Mouse (Mus musculus) right cerebral cortex, postnatal 10 days (tissue): Measurements from ENCODE around the gene 4931406P16Rik.

ENCODE experiments used
- DNase-seq, 2 experiments: peaks; one replicate each; pipeline ENCODE4 v3.0.0; 2021; ENCODE audit warnings: low spot score in 2 of 2

The 4931406P16Rik gene

DNA sequence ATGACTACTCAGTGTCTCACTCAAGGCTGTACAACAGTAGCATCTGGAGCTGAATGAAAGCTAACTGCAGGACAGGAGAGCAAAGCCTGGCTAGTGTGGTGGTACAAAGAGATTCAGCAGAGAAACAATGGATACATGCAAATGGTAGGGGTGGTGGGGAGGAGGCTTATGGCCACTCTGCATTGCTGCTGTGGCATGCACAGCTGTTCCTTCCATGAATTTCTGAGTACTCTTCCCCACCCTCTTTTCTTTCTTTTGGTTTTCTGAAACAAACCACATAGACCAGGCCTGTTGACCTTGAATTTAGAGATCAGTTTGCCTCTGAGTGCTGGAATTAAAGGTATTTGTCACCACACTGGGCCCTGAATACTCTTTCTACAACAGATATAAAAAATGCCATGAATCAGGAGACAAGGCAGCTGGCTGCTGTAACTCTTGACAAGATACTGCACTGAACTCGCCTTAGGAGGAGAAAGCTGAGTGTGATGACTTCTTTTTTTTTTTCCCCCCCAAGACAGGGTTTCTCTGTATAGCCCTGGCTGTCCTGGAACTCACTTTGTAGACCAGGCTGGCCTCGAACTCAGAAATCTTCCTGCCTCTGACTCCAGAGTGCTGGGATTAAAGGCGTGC, 66.4 kb downstream of the 4931406P16Rik start:
- no peak for DNase-seq

DNA sequence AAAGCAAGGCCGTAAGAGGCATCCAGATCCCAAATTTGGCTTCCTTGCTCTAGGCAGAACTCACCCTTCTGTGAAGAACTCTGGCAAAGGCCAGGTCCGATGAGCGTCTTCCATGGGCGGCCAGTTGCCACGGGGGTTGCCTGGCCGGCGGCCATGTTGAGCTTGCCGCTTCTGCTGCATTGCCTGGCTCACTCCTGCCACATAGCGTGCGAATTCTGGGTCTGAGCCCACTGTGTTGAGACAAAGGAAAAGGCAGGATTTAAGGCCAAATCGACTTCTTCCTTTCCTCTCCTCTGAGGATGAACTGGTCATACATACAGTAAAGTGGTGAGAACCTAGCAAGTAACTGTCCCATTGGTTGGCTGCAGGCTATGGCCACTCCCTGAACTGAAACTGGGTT, 71.2 kb downstream of the 4931406P16Rik start:
- DNase-seq: peak in 1 of 2 experiments; percentile 50

DNA sequence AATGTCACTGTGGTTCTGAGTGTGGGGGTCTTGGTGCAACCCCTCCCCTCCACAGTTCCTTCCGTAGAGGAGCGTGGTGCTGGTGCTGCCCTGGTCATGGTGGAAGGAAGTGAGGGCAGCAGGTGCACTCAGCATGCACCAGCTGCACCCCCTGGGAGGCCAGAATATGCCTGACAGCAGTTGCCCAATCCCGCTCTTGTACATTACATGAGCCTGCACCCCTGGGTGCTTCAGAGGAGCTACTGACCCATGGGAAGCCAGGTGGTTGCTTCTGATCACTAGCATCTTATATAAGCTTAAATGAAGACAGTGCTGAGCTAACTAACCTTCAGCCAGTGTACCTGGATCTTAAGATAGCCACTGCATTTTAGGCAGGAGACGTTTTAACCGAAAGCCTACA, 75.3 kb downstream of the 4931406P16Rik start:
- no peak for DNase-seq

DNA sequence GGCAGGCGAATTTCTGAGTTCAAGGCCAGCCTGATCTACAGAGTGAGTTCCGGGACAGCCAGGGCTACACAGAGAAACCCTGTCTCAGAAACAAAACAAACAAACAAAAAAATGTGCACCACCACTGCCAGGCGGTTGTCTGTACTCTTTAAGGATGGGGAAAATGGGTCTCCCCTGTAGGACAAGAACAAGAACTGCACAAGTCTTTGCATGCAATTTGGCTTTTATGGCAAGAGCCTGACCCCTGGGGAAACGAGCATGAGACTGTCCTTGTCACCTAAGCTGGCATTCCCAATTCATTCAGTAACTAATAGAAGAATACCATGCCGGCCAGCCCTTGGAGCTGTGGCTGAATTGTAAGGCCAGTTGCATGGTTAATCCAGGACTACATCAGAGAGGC, 77.7 kb downstream of the 4931406P16Rik start:
- no peak for DNase-seq

DNA sequence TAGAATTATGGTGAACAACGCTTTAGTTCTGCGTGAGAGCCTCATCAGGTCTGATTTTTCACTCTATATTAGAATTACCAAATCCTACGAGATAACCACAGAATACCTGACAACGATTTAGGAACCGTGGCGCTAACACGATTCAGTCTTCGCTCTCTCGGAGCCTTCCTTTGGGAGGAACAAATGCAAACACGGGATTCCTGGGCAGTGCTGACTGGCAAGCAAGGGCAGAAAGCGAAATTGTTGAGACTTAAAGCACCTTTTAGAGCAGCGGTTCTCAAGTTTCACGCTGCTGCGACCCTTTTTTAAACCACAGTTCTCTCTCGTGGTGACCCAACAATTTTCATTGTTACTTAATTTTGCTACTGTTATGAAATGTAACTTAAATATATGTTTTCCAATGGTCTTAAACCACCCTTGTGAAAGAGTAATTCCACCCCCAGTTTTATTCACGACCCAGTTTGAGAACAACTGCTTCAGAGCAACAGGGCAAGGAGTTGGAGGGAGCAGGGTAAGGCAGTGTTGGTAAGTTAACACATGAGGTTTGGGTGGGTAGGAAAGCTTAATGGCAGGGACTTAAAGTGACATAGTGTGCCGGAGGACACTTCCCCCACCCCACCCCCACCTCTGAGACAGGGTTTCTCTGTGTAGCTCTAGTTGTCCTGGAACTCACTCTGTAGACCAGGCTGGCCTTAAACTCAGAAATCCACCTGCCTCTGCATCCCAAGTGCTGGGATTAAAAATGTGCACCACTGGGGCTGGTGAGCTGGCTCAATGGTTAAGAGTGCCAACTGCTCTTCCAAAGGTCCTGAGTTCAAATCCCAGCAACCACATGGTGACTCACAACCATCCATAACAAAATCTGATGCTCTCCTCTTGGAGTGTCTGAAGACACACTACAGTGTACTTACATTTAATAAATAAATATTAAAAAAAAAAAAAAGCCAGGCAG, 78.5 kb downstream of the 4931406P16Rik start:
- DNase-seq: no peak

DNA sequence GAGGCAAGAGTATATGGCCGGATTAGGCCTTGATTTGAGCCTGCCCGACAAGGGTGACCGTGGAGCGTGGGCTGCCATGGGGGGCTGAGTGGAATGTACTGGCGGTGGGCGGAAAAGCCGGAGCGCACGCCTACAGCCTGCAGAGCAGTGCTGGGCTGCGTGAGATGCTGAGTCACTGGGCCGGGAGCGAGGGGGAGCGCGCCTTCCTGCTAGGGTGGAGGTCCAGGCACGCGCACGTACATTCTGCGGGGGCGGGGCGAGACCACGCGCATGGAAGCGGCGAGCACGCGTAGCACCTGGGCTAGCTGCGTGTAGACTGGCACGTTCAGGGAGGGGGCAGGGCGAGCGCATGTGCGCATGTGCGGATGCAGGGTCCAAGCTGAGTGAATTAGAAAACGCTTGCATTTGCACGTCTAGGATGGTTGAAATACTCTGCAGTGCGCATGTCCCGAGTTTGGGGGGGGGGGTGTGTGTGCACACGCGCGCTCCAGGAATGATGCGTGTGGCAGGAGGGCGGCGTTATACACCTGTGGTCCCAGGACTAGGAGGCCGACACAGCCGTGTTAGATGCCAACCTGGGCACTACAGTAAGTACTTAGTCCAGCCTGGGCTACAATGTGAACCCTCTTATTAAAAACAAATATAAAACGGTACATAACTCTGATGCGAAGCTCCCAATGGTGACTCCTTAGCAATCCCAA, 79.3 kb downstream of the 4931406P16Rik start:
- peak; percentile 100 for DNase-seq

DNA sequence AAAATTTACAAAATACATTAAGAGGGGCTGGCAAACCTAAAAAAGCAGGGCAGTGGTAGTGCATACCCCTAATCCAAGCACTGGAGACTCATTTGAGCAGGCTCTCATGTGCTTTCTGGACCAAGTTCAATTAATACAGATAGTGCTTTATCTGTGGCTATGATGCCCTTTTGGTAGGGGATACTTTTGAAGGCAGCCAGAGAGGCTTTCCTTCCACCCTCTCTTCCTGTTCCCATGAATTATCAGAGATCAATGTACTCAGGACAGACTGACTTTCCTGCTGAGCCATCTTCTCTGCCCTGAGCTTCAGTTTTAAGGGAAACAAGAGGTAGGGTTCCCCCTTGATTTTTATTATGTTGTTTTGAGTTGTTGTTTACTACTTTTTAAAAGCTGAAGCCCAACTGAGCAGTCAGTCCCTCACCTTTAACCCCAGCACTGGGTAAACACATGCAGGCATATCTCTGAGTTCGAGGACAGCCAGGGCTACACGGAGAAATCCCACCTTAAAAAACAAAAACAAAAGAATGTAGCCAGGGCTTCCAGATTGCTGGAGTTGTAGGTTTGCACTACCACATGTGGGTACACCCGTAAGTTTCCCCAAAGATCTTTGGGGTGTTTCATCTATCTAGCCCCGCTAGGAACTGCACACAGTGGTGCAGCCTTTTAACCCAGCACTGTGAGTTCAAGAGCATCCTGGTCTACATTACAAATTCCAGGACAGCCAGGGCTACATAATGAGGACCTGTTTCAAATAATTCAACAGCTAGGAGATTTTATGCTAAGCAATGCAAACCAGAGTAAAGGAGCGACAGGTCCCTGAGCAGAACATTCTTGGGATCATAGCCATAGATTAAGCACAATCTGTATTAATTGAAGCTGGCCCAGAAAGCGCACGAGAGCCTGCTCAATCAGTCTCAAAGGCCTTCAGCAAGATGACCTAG, 80.3 kb downstream of the 4931406P16Rik start:
- no peak for DNase-seq

DNA sequence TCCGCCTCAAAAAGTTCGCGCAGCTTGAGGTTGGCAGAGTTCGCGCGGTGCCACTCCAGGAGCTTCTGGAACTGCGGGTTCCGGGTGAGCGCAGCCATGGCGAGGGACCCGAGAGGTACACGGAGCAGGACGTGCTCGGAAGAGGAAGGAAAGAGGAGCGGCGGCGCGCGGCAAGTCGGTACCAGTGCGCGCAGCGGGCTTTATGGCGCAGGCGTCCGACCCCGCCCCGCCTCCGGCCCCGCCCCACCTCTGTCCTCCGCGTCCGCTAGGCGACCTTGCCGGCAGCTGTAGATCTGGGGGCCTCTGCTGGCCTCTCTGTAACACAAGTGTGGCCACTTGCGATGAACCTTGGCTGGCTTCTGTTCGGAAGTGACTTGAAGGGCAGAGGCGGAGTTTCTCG, 83.2 kb downstream of the 4931406P16Rik start, which contains the start of gene Gpi1:
Gene Gpi1 (minus strand): TSS at position 221 of the 400 bp plus-strand sequence.
- DNase-seq: peak; percentile 88 to 89

DNA sequence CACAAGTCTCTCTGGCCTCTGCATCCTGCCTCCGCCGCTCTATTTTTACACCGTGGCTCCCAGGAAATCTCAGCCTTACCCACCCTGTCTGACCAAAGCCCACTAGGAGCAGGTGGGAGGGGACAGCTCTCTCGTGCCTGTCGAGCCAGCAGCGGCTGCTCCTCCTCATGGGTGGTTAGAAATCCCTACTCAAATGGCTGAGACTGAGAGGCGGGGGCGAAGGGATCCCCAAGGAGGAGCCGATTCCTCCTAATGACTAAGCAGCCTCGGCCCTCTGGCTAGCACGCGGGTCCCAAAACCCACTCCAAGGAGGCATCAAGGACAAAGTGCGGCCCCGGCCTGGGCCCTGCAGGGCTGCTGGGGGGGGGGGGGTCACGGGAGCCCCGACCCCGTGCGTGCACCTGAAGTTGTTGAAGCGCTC, 83.7 kb downstream of the 4931406P16Rik start:
- DNase-seq: peak; percentile 74 to 77

DNA sequence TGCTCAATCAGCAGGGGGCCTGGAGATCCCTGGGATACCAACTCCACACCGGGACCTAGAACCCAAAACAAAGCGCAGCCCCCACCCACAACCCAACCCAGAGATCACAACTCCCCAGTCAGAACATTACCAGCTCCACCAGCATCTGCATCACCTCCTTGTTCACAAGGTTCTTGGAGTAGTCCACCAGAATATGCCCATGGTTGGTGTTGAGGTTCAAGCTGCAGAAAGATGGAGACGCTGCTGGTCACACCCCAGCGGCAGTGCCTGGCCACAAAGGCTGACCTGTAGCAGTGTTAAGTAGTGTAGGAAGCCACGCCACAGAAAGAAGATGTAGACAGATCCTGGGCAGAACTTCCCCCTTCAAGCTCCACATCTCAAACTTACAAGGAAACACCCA, 84.2 kb downstream of the 4931406P16Rik start:
- DNase-seq: no peak

DNA sequence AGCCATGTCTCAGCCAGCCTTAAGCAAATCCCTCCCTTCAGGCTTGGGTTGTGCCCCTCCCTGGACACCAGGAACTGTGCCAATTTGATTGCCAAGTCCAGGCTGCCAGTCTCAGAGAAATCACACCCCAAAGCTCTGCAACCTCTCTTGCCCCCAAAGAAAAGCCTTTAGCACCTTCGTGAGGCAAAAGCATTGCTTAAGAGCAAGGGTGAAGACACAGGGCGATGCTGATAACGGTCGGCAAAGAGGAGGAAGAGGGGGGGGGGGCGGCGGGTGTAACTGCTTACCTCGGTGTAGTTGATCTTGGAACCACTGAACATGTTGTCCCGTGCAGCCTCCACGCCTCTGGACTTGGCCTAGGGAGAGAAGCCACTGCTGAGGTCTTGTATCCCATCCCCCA, 84.7 kb downstream of the 4931406P16Rik start:
- no peak for DNase-seq

DNA sequence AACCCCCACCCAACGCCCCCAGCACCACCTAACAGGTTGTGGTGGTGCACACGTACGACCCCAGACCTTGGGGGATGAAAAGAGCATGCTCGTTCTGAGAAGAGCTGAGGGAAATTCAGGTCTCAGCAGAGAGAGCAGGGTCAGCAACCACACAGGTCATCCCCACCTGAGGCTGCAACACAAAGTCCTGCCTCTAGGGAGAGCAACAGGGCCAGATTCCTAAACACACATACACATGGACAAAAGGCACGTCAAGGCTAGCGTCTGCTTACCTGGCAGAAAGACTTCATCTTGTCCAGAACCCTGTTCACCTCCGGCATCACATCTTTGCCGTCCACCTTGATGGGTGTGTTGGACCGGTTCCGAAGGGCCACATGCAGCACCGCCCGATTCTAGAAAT, 86.5 kb downstream of the 4931406P16Rik start:
- peak in 1 of 2 experiments; percentile 22 for DNase-seq

DNA sequence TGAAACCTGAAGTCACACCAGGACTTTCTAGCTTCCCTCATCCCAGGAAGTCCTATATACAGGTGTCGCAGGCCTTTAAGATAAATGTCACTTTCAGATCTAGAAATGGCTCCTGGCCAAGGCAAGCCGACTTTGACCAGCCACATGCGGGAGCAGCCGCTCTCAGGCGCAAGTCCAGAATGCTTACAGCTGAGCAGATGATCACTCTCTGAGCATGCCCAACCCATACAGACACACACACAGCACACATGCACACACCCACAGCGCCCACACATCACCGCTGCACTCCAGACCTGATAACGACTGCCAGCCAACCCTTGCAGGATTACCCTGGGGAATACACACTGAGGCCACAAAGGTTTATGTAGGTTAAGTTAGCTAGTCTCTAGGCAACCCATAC, 87.3 kb downstream of the 4931406P16Rik start:
- peak in 1 of 2 experiments; percentile 56 for DNase-seq

DNA sequence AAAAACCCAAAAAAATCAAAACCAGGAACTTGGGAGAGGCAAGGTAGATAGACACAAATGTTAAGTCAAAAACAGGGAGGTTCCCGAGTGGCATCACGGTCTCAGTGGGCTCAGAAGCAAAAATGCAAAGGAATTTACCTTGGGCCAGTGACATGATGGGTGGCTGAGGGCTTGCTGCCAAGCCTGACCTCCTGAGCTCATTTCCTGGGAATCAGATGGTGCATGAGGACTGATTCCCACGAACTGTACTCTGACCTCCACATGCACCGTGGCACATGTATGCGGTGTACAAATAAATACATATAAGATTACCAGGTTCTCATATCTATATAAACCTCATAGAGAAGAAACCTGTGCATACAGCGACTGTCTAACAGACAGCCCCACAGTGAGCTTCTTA, 89.0 kb downstream of the 4931406P16Rik start:
- DNase-seq: no peak

DNA sequence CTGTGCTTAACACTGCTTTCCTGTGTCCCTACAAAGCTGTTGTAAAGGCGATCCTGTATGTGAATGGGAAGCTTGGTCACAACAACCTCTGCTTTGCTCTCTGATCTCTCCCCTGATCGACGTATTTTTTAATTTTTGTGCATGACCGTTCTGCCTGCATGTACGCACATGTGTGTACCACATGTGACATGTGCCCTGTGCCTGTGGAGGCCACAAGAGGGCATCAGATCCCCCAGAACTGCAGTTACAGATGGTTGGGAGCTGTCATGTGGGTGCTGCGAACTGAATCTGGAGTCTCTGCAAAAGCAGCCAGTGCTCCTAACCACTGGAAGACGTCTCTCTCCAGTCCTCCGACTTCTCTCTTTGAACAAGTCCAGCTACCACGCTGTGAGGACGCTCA, 91.0 kb downstream of the 4931406P16Rik start:
- no peak for DNase-seq

DNA sequence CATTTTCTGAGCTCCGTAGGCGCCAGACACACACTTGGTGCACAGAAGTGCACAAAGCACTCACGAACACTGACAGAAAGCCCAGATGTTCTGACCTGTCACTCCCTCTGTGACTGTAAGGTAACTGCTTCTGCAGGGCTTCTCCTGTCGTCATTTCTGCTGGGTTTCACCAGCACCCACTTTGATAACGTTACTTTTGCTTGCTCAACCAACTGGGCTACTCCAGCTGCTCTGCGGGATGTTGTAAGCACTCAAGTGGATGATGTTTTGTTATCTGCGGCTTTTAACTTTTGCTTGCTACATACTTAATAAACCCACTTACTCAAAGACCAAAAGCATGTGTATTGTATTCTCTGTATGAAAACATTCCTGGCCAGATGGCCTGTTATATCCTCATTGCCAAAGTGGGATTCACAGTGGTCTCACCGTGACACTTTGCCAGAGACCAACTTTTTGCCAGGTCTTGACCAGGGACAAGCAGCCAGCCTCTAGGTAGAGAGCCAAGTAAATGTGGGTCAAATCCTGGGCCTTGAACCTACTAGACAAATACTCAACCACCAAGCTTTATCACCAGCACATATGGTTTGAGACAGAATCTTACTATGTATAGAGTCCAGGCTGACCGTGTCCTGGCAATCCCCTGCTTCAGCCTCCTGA, 91.6 kb downstream of the 4931406P16Rik start:
- DNase-seq: no peak

DNA sequence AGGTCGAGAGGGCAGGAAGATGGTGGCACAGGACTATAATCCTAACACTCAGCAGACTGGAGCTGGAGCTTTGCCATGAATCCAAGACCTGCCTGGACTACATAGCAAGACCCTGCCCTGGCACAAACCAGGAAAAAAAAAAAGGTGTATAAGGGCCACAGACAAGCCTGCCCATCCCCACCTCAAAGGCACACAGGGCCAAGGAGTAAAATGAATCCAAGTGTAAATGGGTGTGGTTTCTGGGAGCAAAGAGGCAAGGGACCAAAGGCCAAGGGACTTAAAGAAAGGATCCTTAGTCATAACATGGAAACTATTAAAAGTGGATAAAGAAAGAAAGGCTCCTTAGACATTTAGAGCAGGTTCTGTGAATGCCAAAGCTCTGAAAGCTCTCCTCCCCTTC, 94.9 kb downstream of the 4931406P16Rik start:
- no peak for DNase-seq

DNA sequence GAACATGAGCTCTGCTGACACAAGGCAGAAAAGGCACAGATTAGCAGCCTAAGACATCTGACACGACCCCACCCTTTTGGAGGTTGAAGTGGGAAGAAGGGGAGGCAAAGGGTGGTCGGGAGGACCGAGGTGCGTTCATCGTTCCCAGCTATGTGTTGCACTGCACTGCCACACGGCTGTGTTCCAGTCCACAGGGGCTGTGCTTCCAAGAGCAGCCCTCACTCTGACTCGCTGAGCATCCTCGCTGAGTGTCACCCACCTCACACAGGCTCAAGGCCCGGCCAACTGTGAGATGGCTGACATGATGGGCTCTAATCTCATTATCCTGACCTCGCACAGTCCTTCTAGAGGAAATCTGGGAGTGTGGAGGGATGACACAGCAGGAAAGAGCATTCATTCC, 96.9 kb downstream of the 4931406P16Rik start:
- DNase-seq: no peak

DNA sequence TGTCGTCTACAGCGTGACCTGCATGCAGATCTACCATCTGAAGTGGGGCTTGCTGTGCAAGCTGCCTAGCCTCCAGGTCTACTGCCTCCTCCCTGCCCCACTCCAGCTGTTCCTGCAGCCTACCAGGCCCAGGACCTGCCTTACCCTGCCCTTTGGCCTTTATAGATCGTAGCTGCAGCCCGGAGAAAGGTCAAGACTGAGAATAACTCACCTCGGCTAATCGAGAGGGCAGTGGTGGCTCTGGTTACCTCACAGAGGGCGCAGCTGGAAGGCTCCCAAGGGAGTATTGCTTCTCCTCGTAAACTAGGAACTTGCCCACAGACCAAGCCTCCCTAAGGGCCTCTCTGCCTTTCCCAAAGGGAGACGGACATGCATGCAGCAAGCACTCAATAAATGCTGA, 97.9 kb downstream of the 4931406P16Rik start:
- DNase-seq: no peak

DNA sequence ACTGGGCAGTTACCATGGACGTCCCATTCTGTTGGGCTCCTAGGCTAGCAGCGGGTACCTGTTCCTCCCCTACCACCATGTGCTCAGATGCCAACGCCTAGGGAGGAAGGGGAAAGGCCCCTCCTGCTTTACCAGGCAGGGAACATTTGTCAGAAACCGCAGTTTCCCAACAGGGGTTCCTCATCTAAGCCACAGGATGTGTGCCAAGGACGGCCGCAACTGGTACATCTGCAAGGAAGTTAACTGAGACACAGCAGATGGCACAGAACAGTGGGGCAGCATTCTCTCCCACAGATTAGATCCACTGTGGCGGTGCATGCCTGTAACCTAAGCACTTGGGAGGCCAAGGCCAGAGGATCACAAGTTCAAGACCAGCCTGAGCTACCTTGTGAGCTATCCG, 98.7 kb downstream of the 4931406P16Rik start:
- no peak for DNase-seq

DNA sequence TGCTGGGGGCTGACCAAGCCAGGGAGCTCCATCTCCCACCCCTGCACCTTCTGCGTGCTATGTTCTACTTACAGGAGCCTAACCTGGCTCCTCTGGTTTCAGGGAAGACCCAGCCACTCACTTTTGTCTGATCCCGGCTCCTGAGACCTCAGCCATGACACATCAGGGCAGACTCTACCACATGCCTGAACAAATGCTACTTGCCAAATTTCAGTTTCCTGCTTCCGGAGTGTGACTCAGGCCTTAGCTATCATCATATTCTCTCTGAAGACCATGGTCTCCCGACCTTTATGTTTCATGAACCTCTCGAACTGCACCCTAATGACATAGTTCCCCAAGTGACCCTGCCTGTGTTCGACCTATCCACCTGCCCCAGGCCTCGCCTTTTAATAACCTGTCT, 100.1 kb downstream of the 4931406P16Rik start:
- no peak for DNase-seq
